Mouse (Mus musculus): Measurements from ENCODE around the gene Acaca.
A peak's percentile ranks its signal among the peaks of the same experiment; 100 is the strongest.
"Not testable (repeated sequence)": the region's sequence is repeated elsewhere in the genome, so short reads cannot be mapped to it uniquely, and the experiment has no call there.

Gene Acaca

GRCm38 (mm10) chr11:84389332-84389731 lies 259.9 kb downstream of the Acaca start:
- no peak for DNase-seq (ENCODE audit: low read depth, low spot score)

- no peak for DNase-seq (ENCODE audit: low read depth, low spot score)
These were observed 261.7 kb downstream of the Acaca start for GRCm38 (mm10) chr11:84391126-84391525.

- DNase-seq (ENCODE audit: low read depth, low spot score), result not testable (repeated sequence)
These were observed 262.6 kb downstream of the Acaca start for GRCm38 (mm10) chr11:84392066-84392465.

GRCm38 (mm10) chr11:84393571-84393970 lies 264.1 kb downstream of the Acaca start:
- no peak for DNase-seq (ENCODE audit: low read depth, low spot score)

- no peak for DNase-seq (ENCODE audit: low read depth, low spot score)
These were observed 265.5 kb downstream of the Acaca start for GRCm38 (mm10) chr11:84395010-84395409.

GRCm38 (mm10) chr11:84406733-84407132 lies 277.3 kb downstream of the Acaca start:
- no peak for DNase-seq (ENCODE audit: low read depth, low spot score)

GRCm38 (mm10) chr11:84410383-84410782 lies 280.9 kb downstream of the Acaca start:
- no peak for DNase-seq (ENCODE audit: low read depth, low spot score)

GRCm38 (mm10) chr11:84410879-84411641 lies 281.6 kb downstream of the Acaca start:
- no peak for DNase-seq (ENCODE audit: low read depth, low spot score)

- no peak for DNase-seq (ENCODE audit: low read depth, low spot score)
These were observed 282.2 kb downstream of the Acaca start for GRCm38 (mm10) chr11:84411642-84412018.

- no peak for DNase-seq (ENCODE audit: low read depth, low spot score)
These were observed 282.9 kb downstream of the Acaca start for GRCm38 (mm10) chr11:84412201-84412934.

- no peak for DNase-seq (ENCODE audit: low read depth, low spot score)
These were observed 283.6 kb downstream of the Acaca start for GRCm38 (mm10) chr11:84413111-84413510.

- DNase-seq (ENCODE audit: low read depth, low spot score), result no peak
These were observed 291.3 kb downstream of the Acaca start for GRCm38 (mm10) chr11:84420779-84421178.

GRCm38 (mm10) chr11:84425736-84426632 lies 296.5 kb downstream of the Acaca start:
- DNase-seq (ENCODE audit: low read depth, low spot score), result no peak

GRCm38 (mm10) chr11:84426633-84426998 lies 297.1 kb downstream of the Acaca start:
- no peak for DNase-seq (ENCODE audit: low read depth, low spot score)

GRCm38 (mm10) chr11:84429581-84429980 lies 300.1 kb downstream of the Acaca start:
- peak; percentile 48 for DNase-seq (ENCODE audit: low read depth, low spot score)

GRCm38 (mm10) chr11:84430336-84430735 lies 300.9 kb downstream of the Acaca start:
- no peak for DNase-seq (ENCODE audit: low read depth, low spot score)

GRCm38 (mm10) chr11:84434879-84435278 lies 305.4 kb downstream of the Acaca start:
- DNase-seq (ENCODE audit: low read depth, low spot score), result no peak

GRCm38 (mm10) chr11:84440402-84440801 lies 310.9 kb downstream of the Acaca start:
- no peak for DNase-seq (ENCODE audit: low read depth, low spot score)

- DNase-seq (ENCODE audit: low read depth, low spot score), result no peak
These were observed 313.3 kb downstream of the Acaca start for GRCm38 (mm10) chr11:84442554-84443331.

All from CD4-positive helper T cell, adult 2 months (primary cell).